Mouse (Mus musculus): ENCODE results near the gene Dnmt3a. TPM values are rescaled to one million over a fixed set of nuclear protein-coding genes. Genes with fewer than 3 reads are reported as not detected.

Dnmt3a gene
- polyA plus RNA-seq, 1 experiment from 2014 or later: 65.2 TPM

GRCm38 (mm10) chr12:3906308-3906707, 100.5 kb downstream of the Dnmt3a start:
- H3K4me1 ChIP-seq (ENCODE audit: control insufficient read depth, insufficient read depth, low read length): no peaks in the 10 kb centered on the region
- H3K9ac ChIP-seq (ENCODE audit: low read depth, low read length): no peak overlapping the region
- peaks cover 89% of the 10 kb centered on the region for H3K36me3 ChIP-seq (ENCODE audit: control insufficient read depth, insufficient read depth, low read length)
- H3K4me2 ChIP-seq (ENCODE audit: low read depth, low read length): no peak overlapping the region
- ATAC-seq (ENCODE audit: low read depth) (no peak), DNase-seq (ENCODE audit: low spot score) (peak; percentile 23)
- no peak overlapping the region for H3K4me3 ChIP-seq (ENCODE audit: low read depth, low read length)
- H3K27ac ChIP-seq (replicated peaks; ENCODE audit: low read depth, low read length): no peak overlapping the region
- H3K27me3 ChIP-seq (replicated peaks; ENCODE audit: control insufficient read depth, insufficient read depth, low read length): no peaks in the 10 kb centered on the region
- no peaks in the 10 kb centered on the region for H3K9me3 ChIP-seq (ENCODE audit: control insufficient read depth, low read length)

GRCm38 (mm10) chr12:3907008-3907407, 101.2 kb downstream of the Dnmt3a start:
- ATAC-seq (ENCODE audit: low read depth): no peak
- Histone ChIP-seq H3K9ac (ENCODE audit: low read depth, low read length) (no peak overlapping the region), H3K9me3 (ENCODE audit: control insufficient read depth, low read length) (no peaks in the 10 kb centered on the region), H3K27ac (replicated peaks; ENCODE audit: low read depth, low read length) (no peak overlapping the region), H3K36me3 (ENCODE audit: control insufficient read depth, insufficient read depth, low read length) (peaks cover 89% of the 10 kb centered on the region), H3K4me1 (ENCODE audit: control insufficient read depth, insufficient read depth, low read length) (no peaks in the 10 kb centered on the region), H3K4me3 (ENCODE audit: low read depth, low read length) (no peak overlapping the region), H3K27me3 (replicated peaks; ENCODE audit: control insufficient read depth, insufficient read depth, low read length) (no peaks in the 10 kb centered on the region), H3K4me2 (ENCODE audit: low read depth, low read length) (no peak overlapping the region)
- no peak for DNase-seq (ENCODE audit: low spot score)
- 81% methylated on average over 4 of the region's 4 CpGs for WGBS

GRCm38 (mm10) chr12:3907418-3907817, 101.6 kb downstream of the Dnmt3a start:
- Histone ChIP-seq H3K27ac (replicated peaks; ENCODE audit: low read depth, low read length) (no peak overlapping the region), H3K4me1 (ENCODE audit: control insufficient read depth, insufficient read depth, low read length) (no peaks in the 10 kb centered on the region), H3K4me3 (ENCODE audit: low read depth, low read length) (no peak overlapping the region), H3K9ac (ENCODE audit: low read depth, low read length) (no peak overlapping the region), H3K4me2 (ENCODE audit: low read depth, low read length) (no peak overlapping the region), H3K27me3 (replicated peaks; ENCODE audit: control insufficient read depth, insufficient read depth, low read length) (no peaks in the 10 kb centered on the region), H3K9me3 (ENCODE audit: control insufficient read depth, low read length) (no peaks in the 10 kb centered on the region), H3K36me3 (ENCODE audit: control insufficient read depth, insufficient read depth, low read length) (peaks cover 89% of the 10 kb centered on the region)
- ATAC-seq (ENCODE audit: low read depth) (no peak), DNase-seq (ENCODE audit: low spot score) (no peak)
- WGBS: 79% methylated on average over 13 of the region's 13 CpGs

- Histone ChIP-seq H3K4me3 (ENCODE audit: low read depth, low read length) (no peak overlapping the region), H3K27me3 (replicated peaks; ENCODE audit: control insufficient read depth, insufficient read depth, low read length) (no peaks in the 10 kb centered on the region), H3K9ac (ENCODE audit: low read depth, low read length) (no peak overlapping the region), H3K4me1 (ENCODE audit: control insufficient read depth, insufficient read depth, low read length) (no peaks in the 10 kb centered on the region), H3K4me2 (ENCODE audit: low read depth, low read length) (no peak overlapping the region), H3K36me3 (ENCODE audit: control insufficient read depth, insufficient read depth, low read length) (peaks cover 70% of the 10 kb centered on the region), H3K27ac (replicated peaks; ENCODE audit: low read depth, low read length) (no peak overlapping the region), H3K9me3 (ENCODE audit: control insufficient read depth, low read length) (no peaks in the 10 kb centered on the region)
- ATAC-seq (ENCODE audit: low read depth) (peak; percentile 13; the same call in 1 of the 2 replicates), DNase-seq (ENCODE audit: low spot score) (no peak)
- 61% methylated on average over 9 of the region's 10 CpGs for WGBS
These were observed 104.8 kb downstream of the Dnmt3a start for GRCm38 (mm10) chr12:3910466-3911093.

- Histone ChIP-seq H3K9ac (ENCODE audit: low read depth, low read length) (no peak overlapping the region), H3K4me3 (ENCODE audit: low read depth, low read length) (no peak overlapping the region), H3K36me3 (ENCODE audit: control insufficient read depth, insufficient read depth, low read length) (peaks cover 57% of the 10 kb centered on the region), H3K4me2 (ENCODE audit: low read depth, low read length) (no peak overlapping the region), H3K27me3 (replicated peaks; ENCODE audit: control insufficient read depth, insufficient read depth, low read length) (no peaks in the 10 kb centered on the region), H3K9me3 (ENCODE audit: control insufficient read depth, low read length) (no peaks in the 10 kb centered on the region), H3K4me1 (ENCODE audit: control insufficient read depth, insufficient read depth, low read length) (no peaks in the 10 kb centered on the region), H3K27ac (replicated peaks; ENCODE audit: low read depth, low read length) (no peak overlapping the region)
- no peak for DNase-seq (ENCODE audit: low spot score)
- WGBS: 94% methylated on average over 7 of the region's 7 CpGs
- no peak for ATAC-seq (ENCODE audit: low read depth)
These were observed 106.1 kb downstream of the Dnmt3a start for GRCm38 (mm10) chr12:3911831-3912348.

- ATAC-seq (ENCODE audit: low read depth) (no peak), DNase-seq (ENCODE audit: low spot score) (no peak)
- 78% methylated on average over 3 of the region's 3 CpGs for WGBS
- no peak overlapping the region for H3K9ac ChIP-seq (ENCODE audit: low read depth, low read length)
- H3K4me1 ChIP-seq (ENCODE audit: control insufficient read depth, insufficient read depth, low read length): no peaks in the 10 kb centered on the region
- no peak overlapping the region for H3K4me3 ChIP-seq (ENCODE audit: low read depth, low read length)
- no peaks in the 10 kb centered on the region for H3K27me3 ChIP-seq (replicated peaks; ENCODE audit: control insufficient read depth, insufficient read depth, low read length)
- no peak overlapping the region for H3K27ac ChIP-seq (replicated peaks; ENCODE audit: low read depth, low read length)
- H3K9me3 ChIP-seq (ENCODE audit: control insufficient read depth, low read length): no peaks in the 10 kb centered on the region
- H3K4me2 ChIP-seq (ENCODE audit: low read depth, low read length): no peak overlapping the region
- H3K36me3 ChIP-seq (ENCODE audit: control insufficient read depth, insufficient read depth, low read length): peaks cover 21% of the 10 kb centered on the region; the same call in 1 of the 2 replicates
These were observed 110.0 kb downstream of the Dnmt3a start for GRCm38 (mm10) chr12:3915852-3916251.

- peak; percentile 70 for DNase-seq (ENCODE audit: low spot score)
- peak; percentile 41 for ATAC-seq (ENCODE audit: low read depth)
These were observed 112.0 kb downstream of the Dnmt3a start for GRCm38 (mm10) chr12:3917668-3918341.

GRCm38 (mm10) chr12:3918577-3918976, 112.8 kb downstream of the Dnmt3a start:
- DNase-seq (ENCODE audit: low spot score) (no peak), ATAC-seq (ENCODE audit: low read depth) (no peak)
- Histone ChIP-seq H3K4me2 (ENCODE audit: low read depth, low read length) (no peak overlapping the region), H3K9me3 (ENCODE audit: control insufficient read depth, low read length) (no peaks in the 10 kb centered on the region), H3K27me3 (replicated peaks; ENCODE audit: control insufficient read depth, insufficient read depth, low read length) (no peaks in the 10 kb centered on the region), H3K27ac (replicated peaks; ENCODE audit: low read depth, low read length) (no peak overlapping the region), H3K4me3 (ENCODE audit: low read depth, low read length) (no peak overlapping the region), H3K9ac (ENCODE audit: low read depth, low read length) (no peak overlapping the region), H3K36me3 (ENCODE audit: control insufficient read depth, insufficient read depth, low read length) (peaks cover 7% of the 10 kb centered on the region; the same call in 1 of the 2 replicates), H3K4me1 (ENCODE audit: control insufficient read depth, insufficient read depth, low read length) (no peaks in the 10 kb centered on the region)
- WGBS: 63% methylated on average over 3 of the region's 3 CpGs

More at GRCm38 (mm10) chr12:3917668-3918341, 112.0 kb downstream of the Dnmt3a start:
- Histone ChIP-seq H3K27ac (replicated peaks; ENCODE audit: low read depth, low read length) (no peak overlapping the region), H3K36me3 (ENCODE audit: control insufficient read depth, insufficient read depth, low read length) (peaks cover 8% of the 10 kb centered on the region; the same call in 1 of the 2 replicates), H3K9me3 (ENCODE audit: control insufficient read depth, low read length) (no peaks in the 10 kb centered on the region), H3K27me3 (replicated peaks; ENCODE audit: control insufficient read depth, insufficient read depth, low read length) (no peaks in the 10 kb centered on the region), H3K4me1 (ENCODE audit: control insufficient read depth, insufficient read depth, low read length) (no peaks in the 10 kb centered on the region), H3K4me3 (ENCODE audit: low read depth, low read length) (no peak overlapping the region), H3K9ac (ENCODE audit: low read depth, low read length) (no peak overlapping the region), H3K4me2 (ENCODE audit: low read depth, low read length) (peak overlapping the region; percentile 18; the same call in 1 of the 2 replicates)
- 19% methylated on average over 14 of the region's 14 CpGs for WGBS

Data from embryonic facial prominence, embryonic 14.5 days (tissue).